Mouse (Mus musculus): Measurements from ENCODE around the gene Liph.

GRCm38 (mm10) chr16:22022122-22022521, 26.7 kb upstream of the Liph start:
- TF ChIP-seq CTCF (IDR thresholded peaks at IDR 0.05; ENCODE audit: control insufficient read depth, insufficient read depth, insufficient replicate concordance, low read depth, low read length) (no peak), POLR2A (IDR thresholded peaks at IDR 0.05; ENCODE audit: control insufficient read depth, low read depth, low read length) (no peak)
